Mouse (Mus musculus): ENCODE results near the gene Plxdc1. TPM values are rescaled to one million over a fixed set of nuclear protein-coding genes. Genes with fewer than 3 reads are reported as not detected.

Gene Plxdc1
- polyA plus RNA-seq, 1 experiment, result 3.3 TPM

DNA sequence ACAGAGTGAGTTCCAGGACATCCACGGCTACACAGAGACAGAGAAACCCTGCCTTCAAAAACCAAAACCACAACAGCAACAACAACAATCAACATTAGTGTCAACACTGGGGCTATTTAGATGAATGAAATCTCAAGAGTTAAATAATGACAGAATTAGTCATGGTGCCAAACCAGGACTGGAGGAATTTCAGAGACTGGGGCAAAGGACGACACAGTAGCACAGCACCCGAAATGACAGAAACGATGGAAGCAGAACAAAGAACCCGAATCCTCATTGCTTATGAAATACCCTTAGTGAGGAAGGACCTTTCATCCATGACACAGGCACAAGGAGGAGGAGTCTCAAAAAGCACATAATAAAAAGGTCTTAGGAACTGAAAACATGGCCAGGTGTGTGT, 12.1 kb downstream of the Plxdc1 start:
- no peak overlapping the region for H3K27ac ChIP-seq (ENCODE audit: insufficient read depth, low read length)
- H3K9me3 ChIP-seq (replicated peaks; ENCODE audit: control insufficient read depth, insufficient read depth, low read length, poor library complexity, severe bottlenecking), result no peaks in the 10 kb centered on the region
- no peaks in the 10 kb centered on the region; the same call in 1 of the 2 replicates for H3K36me3 ChIP-seq (ENCODE audit: control insufficient read depth, insufficient read depth, low read length, poor library complexity, severe bottlenecking)

DNA sequence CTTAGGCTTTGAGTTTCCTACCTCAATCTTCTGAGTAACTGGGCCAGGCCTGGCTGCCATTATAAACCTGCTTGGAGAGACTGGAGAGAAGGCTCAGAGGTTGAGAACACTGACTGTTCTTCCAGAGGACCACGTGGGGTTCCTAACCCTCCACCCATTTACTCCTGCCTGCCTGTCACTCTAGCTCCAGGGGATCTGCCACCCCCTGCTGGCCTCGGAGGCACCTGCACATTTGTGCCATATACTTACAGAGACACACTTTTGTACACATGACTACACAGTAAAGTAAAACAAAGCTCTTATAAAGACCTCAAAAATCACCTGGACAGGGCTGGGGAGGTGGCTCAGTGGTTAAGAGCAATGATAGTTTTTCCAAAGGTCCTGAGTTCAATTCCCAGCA, 13.8 kb downstream of the Plxdc1 start:
- Histone ChIP-seq H3K9ac (ENCODE audit: low read depth, poor library complexity, severe bottlenecking) (no peak overlapping the region), H3K4me3 (ENCODE audit: low read depth, low read length) (no peak overlapping the region), H3K27ac (ENCODE audit: insufficient read depth, low read length) (no peak overlapping the region), H3K27me3 (ENCODE audit: control insufficient read depth, insufficient read depth, low read length, poor library complexity, severe bottlenecking) (no peaks in the 10 kb centered on the region), H3K4me1 (ENCODE audit: control insufficient read depth, insufficient read depth, low read length) (no peaks in the 10 kb centered on the region), H3K36me3 (ENCODE audit: control insufficient read depth, insufficient read depth, low read length, poor library complexity, severe bottlenecking) (no peaks in the 10 kb centered on the region; the same call in 1 of the 2 replicates), H3K9me3 (replicated peaks; ENCODE audit: control insufficient read depth, insufficient read depth, low read length, poor library complexity, severe bottlenecking) (no peaks in the 10 kb centered on the region)
- no peak for TF ChIP-seq EP300 (IDR thresholded peaks at IDR 0.05; ENCODE audit: insufficient read depth, low read depth, low read length)
- no peak for TF ChIP-seq POLR2A (IDR thresholded peaks at IDR 0.05; ENCODE audit: insufficient read depth, low read length)
- peak; percentile 57 for TF ChIP-seq CTCF (IDR thresholded peaks at IDR 0.05; ENCODE audit: low read depth, low read length)

More for the DNA sequence above, 12.1 kb downstream of the Plxdc1 start:
- H3K27me3 ChIP-seq (ENCODE audit: control insufficient read depth, insufficient read depth, low read length, poor library complexity, severe bottlenecking), result no peaks in the 10 kb centered on the region
- H3K9ac ChIP-seq (ENCODE audit: low read depth, poor library complexity, severe bottlenecking), result no peak overlapping the region
- TF ChIP-seq CTCF (IDR thresholded peaks at IDR 0.05; ENCODE audit: low read depth, low read length) (no peak), EP300 (IDR thresholded peaks at IDR 0.05; ENCODE audit: insufficient read depth, low read depth, low read length) (no peak), POLR2A (IDR thresholded peaks at IDR 0.05; ENCODE audit: insufficient read depth, low read length) (no peak)
- H3K4me1 ChIP-seq (ENCODE audit: control insufficient read depth, insufficient read depth, low read length), result no peaks in the 10 kb centered on the region
- no peak overlapping the region for H3K4me3 ChIP-seq (ENCODE audit: low read depth, low read length)

DNA sequence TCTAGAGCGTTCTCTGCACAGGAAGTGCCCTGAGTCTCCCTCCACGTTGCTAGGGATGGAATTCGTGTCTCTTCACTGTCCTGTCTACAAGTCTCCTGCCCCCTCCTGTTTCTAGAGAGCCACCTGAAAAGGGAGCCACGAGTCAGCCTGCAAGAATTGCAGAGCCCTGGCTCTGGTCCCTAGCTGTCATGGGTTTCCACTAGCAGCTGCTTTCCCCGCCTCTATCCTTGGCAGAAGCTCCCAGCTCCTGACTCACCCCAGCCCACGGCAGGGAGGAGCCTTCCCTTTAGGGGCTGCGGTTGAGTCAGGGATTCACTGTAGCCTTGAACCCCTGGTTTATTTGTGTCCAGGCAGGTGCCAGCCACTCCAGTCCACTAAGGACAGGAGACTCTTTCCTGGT, 15.0 kb downstream of the Plxdc1 start:
- H3K36me3 ChIP-seq (ENCODE audit: control insufficient read depth, insufficient read depth, low read length, poor library complexity, severe bottlenecking), result no peaks in the 10 kb centered on the region; the same call in 1 of the 2 replicates
- H3K27me3 ChIP-seq (ENCODE audit: control insufficient read depth, insufficient read depth, low read length, poor library complexity, severe bottlenecking), result no peaks in the 10 kb centered on the region
- H3K4me1 ChIP-seq (ENCODE audit: control insufficient read depth, insufficient read depth, low read length), result no peaks in the 10 kb centered on the region
- no peaks in the 10 kb centered on the region for H3K9me3 ChIP-seq (replicated peaks; ENCODE audit: control insufficient read depth, insufficient read depth, low read length, poor library complexity, severe bottlenecking)
- no peak overlapping the region for H3K9ac ChIP-seq (ENCODE audit: low read depth, poor library complexity, severe bottlenecking)
- H3K4me3 ChIP-seq (ENCODE audit: low read depth, low read length), result no peak overlapping the region
- H3K27ac ChIP-seq (ENCODE audit: insufficient read depth, low read length), result no peak overlapping the region
- TF ChIP-seq CTCF (IDR thresholded peaks at IDR 0.05; ENCODE audit: low read depth, low read length) (no peak), POLR2A (IDR thresholded peaks at IDR 0.05; ENCODE audit: insufficient read depth, low read length) (no peak), EP300 (IDR thresholded peaks at IDR 0.05; ENCODE audit: insufficient read depth, low read depth, low read length) (no peak)

DNA sequence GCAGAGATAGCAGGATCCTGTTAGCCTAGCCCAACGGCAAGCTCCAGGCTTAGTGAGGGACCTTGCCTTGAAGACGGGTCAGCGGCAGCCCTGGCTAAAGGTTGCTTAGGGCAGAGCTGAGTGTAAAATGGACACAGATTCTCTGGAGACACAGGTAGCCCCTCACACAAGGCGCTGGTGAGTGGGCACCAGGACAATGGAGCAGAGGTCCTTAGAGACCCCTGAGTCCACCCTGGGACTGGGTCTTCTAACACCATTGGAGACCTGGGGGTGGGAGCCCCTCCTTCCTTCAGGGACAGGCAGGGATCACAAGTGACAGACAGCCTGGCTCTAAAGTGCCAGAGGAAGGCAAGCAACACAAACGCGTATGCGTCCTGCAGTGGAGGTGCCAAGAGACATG, 15.5 kb downstream of the Plxdc1 start:
- H3K36me3 ChIP-seq (ENCODE audit: control insufficient read depth, insufficient read depth, low read length, poor library complexity, severe bottlenecking), result no peaks in the 10 kb centered on the region; the same call in 1 of the 2 replicates
- no peak overlapping the region for H3K4me3 ChIP-seq (ENCODE audit: low read depth, low read length)
- no peaks in the 10 kb centered on the region for H3K4me1 ChIP-seq (ENCODE audit: control insufficient read depth, insufficient read depth, low read length)
- TF ChIP-seq CTCF (IDR thresholded peaks at IDR 0.05; ENCODE audit: low read depth, low read length) (no peak), EP300 (IDR thresholded peaks at IDR 0.05; ENCODE audit: insufficient read depth, low read depth, low read length) (no peak)
- no peaks in the 10 kb centered on the region for H3K9me3 ChIP-seq (replicated peaks; ENCODE audit: control insufficient read depth, insufficient read depth, low read length, poor library complexity, severe bottlenecking)
- no peak overlapping the region for H3K9ac ChIP-seq (ENCODE audit: low read depth, poor library complexity, severe bottlenecking)
- H3K27ac ChIP-seq (ENCODE audit: insufficient read depth, low read length), result no peak overlapping the region
- no peaks in the 10 kb centered on the region for H3K27me3 ChIP-seq (ENCODE audit: control insufficient read depth, insufficient read depth, low read length, poor library complexity, severe bottlenecking)

DNA sequence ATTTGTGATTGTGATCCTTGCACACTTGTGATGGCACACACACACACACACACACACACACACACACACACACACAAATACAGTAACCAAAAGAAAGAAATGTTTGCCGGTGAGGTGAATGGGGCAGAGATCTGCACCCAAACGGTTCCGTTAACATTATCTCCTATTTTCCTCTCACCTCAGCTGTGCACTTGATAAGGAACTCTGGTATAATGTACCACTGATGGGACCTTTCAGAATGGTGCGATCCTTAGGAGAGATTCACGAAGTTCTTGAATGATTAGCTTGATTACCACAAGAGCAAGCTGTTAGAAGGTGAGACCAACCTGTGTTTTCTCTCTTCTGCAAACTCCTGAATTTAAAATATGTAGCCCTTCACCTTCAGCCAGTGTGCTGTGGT, 17.9 kb downstream of the Plxdc1 start:
- Histone ChIP-seq H3K4me3 (ENCODE audit: low read depth, low read length) (no peak overlapping the region), H3K9me3 (replicated peaks; ENCODE audit: control insufficient read depth, insufficient read depth, low read length, poor library complexity, severe bottlenecking) (no peaks in the 10 kb centered on the region), H3K27ac (ENCODE audit: insufficient read depth, low read length) (no peak overlapping the region), H3K36me3 (ENCODE audit: control insufficient read depth, insufficient read depth, low read length, poor library complexity, severe bottlenecking) (no peaks in the 10 kb centered on the region; the same call in 1 of the 2 replicates), H3K9ac (ENCODE audit: low read depth, poor library complexity, severe bottlenecking) (no peak overlapping the region), H3K4me1 (ENCODE audit: control insufficient read depth, insufficient read depth, low read length) (peaks cover 3% of the 10 kb centered on the region), H3K27me3 (ENCODE audit: control insufficient read depth, insufficient read depth, low read length, poor library complexity, severe bottlenecking) (no peaks in the 10 kb centered on the region)
- no peak for TF ChIP-seq POLR2A (IDR thresholded peaks at IDR 0.05; ENCODE audit: insufficient read depth, low read length)
- no peak for TF ChIP-seq EP300 (IDR thresholded peaks at IDR 0.05; ENCODE audit: insufficient read depth, low read depth, low read length)
- TF ChIP-seq CTCF (IDR thresholded peaks at IDR 0.05; ENCODE audit: low read depth, low read length), result no peak

DNA sequence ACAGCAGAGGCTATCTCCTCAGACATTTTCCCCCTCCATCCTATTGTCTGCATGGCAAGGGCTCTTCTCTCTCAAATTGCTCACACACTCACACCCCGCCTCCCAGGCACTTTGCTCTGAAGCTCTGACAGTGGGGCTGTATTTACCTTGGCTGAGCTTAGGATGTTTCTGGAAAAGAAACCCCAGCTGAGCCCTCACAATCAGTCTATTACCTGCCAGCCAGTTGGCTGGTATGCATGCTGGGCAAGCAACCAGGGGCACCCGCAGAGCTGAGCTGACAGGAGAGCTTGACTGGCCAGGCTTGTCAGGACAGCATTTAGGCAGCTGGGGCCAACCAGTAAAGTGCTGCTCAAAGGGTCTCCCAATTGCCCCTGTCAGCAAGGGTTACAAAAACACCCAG, 19.1 kb downstream of the Plxdc1 start:
- Histone ChIP-seq H3K4me3 (ENCODE audit: low read depth, low read length) (no peak overlapping the region), H3K27ac (ENCODE audit: insufficient read depth, low read length) (no peak overlapping the region), H3K9me3 (replicated peaks; ENCODE audit: control insufficient read depth, insufficient read depth, low read length, poor library complexity, severe bottlenecking) (no peaks in the 10 kb centered on the region), H3K36me3 (ENCODE audit: control insufficient read depth, insufficient read depth, low read length, poor library complexity, severe bottlenecking) (no peaks in the 10 kb centered on the region), H3K4me1 (ENCODE audit: control insufficient read depth, insufficient read depth, low read length) (peaks cover 3% of the 10 kb centered on the region), H3K27me3 (ENCODE audit: control insufficient read depth, insufficient read depth, low read length, poor library complexity, severe bottlenecking) (no peaks in the 10 kb centered on the region), H3K9ac (ENCODE audit: low read depth, poor library complexity, severe bottlenecking) (no peak overlapping the region)
- TF ChIP-seq EP300 (IDR thresholded peaks at IDR 0.05; ENCODE audit: insufficient read depth, low read depth, low read length) (no peak), CTCF (IDR thresholded peaks at IDR 0.05; ENCODE audit: low read depth, low read length) (no peak), POLR2A (IDR thresholded peaks at IDR 0.05; ENCODE audit: insufficient read depth, low read length) (no peak)
